Mouse (Mus musculus) adrenal gland, postnatal 36 days (tissue): ENCODE results near the gene Srsf12. TPM values are rescaled to one million over a fixed set of nuclear protein-coding genes. Genes with fewer than 3 reads are reported as not detected.
A peak's percentile ranks its signal among the peaks of the same experiment; 100 is the strongest.

Source experiments
- DNase-seq, 2 experiments: peaks; one replicate each; pipeline ENCODE4 v3.0.0; 2021; ENCODE audit warnings: mixed read lengths in 1 of 2
- long read RNA-seq, 2 experiments: library from polyadenylated mRNA; stranded (forward); transcript quantifications; one replicate each; pipeline ENCODE4 v2.0.0; 2021; ENCODE audit warnings: borderline sequencing depth in 2 of 2
- total RNA-seq, 2 experiments: library from RNA; stranded (reverse); gene quantifications; 2 replicates each; pipeline ENCODE4 v1.2.3; 2021

The Srsf12 gene
- 1 to 10 TPM in 1 of 2 experiments, under 1 TPM in 1; 0.76 to 1.2 TPM for total RNA-seq
- long read RNA-seq, experiment 1, partial matches to known transcripts: 0 of 3 reads
- long read RNA-seq, experiment 1, other reads (novel, unspliced or antisense): 0 of 3 reads
- long read RNA-seq, experiment 2: 0 reads

DNA sequence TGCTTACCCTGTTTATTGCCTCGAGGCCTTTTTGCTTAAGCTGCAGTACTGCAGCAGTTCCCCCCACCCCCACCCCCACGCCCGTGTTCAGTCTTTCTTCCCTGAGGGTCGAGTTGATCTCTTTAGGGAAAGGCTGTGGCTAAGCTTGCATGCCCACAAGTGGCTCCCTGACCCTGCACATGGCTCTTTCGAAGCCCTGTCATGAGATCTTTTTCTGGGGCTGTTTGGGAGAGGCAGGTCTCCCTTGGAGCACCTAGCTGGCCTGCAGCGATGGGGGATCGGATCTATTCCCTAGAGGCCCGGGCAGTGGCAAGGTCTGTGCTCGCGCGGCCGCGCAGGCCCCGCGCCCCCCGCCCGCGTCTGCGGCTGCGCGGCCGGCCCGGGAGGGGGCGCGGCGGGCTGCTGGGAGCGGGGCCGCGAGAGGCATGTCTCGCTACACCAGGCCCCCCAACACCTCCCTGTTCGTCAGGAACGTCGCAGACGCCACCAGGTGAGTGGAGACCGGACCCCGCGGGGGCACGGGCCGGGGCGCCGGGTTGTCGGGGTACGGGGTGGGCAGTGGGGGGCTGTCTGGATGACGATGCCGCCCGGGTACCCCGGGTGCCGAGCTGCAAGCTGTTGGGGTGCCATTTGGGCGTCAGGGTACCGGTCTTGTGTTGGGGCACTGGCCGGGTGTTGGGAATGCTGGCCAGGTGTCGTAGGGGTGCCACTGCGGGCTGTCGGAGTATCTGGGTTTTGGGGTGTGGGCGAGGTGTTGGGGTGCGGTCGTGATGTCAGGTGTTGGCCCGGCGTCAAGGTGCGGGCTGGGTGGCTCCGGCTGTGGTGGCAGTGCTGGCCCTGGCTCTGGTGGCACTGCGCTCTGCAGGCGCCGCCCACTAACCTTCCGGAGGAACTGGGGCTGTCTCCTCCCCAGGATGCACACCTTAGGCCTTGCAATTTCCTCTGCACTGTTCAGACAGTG is at the start of gene Srsf12:
Gene Srsf12 (plus strand): TSS at position 111 of the 961 bp plus-strand sequence.
- DNase-seq: peak; percentile 30 to 35

DNA sequence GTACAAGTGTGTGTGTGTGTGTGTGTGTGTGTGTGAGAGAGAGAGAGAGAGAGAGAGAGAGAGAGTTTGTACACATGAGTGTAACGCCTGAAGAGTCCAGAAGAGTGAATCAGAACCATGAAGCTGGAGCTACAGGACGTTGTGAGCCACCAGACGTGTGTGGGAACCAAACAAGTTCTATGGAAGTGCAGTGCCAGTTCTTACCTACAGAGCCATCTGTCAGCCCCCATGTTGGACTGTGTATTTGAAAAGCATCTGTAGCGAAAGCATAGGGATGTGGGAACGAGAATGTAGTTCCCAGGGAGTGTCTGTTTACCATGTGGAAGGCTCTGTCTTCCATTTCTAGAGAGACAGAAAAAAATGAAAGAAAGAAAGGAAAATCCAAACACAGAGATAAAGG is 25.3 kb upstream of the Srsf12 start:
- DNase-seq: no peak

DNA sequence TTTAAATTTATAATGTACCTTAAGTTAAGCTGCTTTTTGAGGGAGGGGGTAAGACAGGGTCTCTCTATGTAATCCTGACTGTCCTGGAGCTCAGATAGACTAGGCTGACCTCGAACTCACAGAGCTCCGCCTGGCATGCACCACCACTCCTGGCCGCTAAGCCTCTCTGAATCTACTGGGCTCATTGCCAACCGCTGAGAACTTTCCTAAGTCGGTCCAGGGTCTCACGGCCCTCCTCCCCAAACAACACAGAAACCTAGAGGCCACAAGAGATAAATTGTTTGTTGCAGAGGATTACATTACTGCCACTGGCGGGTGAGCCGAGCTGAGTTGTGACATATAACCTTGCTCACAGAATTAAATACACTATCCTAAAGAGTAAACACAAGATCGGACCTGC is 20.6 kb upstream of the Srsf12 start:
- peak; percentile 77 to 82 for DNase-seq

DNA sequence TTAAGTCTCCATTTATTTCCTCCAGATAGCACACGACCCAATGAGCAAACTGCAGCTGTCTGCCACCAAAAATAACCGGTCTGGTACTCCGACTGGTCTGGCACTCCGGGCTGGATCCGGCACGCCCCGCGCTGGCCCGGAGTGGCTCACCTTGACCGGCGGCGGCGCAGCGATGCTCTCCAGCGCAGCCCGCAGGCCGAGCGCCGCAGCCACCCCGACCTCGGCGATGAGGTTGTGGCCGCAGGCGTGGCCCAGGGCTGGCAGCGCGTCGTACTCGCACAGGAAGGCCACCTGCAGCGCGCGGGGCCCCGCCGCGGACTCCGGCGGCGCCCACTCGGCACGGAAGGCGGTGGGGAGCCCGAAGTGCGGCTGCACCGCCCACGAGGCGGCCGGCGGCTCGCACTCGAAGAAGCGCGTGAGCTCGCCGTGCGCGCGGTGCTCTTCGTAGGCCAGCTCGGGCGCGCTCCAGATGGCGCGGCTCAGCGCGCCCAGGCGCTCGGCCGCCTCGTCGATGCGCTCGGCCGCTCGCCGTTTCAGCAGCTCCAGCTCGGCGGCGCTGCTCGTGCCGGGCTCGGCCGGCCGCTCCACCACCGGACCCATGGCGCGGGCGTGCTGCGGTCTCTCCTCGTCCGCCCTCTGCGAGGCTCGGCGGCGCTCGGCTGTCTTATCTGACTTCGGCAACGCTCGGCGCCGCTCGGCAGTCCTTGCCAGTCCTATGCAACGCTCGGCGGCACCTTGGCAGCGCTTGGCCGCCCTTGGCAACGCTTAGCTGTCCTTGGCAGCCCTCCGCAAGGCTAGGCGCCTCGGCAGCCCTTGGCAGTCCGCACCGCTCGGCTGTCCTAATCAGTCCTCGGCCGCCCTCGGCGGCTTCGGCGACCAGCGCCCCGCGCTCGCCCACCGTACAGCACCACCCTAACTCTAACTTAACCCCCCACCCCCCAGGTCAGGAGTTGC is 19.7 kb upstream of the Srsf12 start:
- DNase-seq: peak; percentile 96 to 97

DNA sequence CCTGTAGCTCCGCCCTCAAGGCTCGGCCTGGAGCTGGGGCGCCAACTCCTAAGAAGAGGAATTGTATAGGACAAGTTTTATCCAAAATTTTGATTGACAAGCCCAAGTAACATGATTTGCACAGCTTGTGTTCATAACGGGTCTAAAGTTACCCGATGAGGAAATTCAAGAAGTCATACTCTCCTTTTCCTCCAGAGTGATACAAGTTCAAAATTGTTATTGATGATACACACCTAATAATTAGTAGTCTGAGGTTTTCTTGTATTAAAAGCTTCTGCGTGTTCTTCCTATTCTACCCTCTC is 19.1 kb upstream of the Srsf12 start, which contains the start of gene Pm20d2:
Gene Pm20d2 (minus strand): TSS at position 3 of the 302 bp plus-strand sequence.
- no peak for DNase-seq

DNA sequence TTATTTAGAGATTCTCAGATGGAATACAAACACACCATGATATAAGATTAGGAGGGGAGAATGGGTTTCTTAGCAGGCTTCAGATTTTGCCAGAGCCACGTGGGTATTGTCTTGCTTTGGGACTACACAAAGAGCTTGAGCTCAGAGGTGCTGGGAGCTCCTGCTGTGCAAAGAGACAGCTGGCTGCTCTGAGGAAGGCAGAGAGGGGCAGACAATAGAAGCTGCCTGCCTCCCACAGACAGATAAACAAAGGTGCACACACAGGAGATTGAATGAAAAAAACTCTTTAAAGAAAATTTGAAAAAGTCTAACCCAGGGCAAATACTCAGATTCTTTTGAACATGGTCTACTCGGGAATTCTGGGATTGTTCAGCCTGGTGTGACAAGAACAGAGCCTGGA is 10.7 kb upstream of the Srsf12 start:
- DNase-seq: no peak

DNA sequence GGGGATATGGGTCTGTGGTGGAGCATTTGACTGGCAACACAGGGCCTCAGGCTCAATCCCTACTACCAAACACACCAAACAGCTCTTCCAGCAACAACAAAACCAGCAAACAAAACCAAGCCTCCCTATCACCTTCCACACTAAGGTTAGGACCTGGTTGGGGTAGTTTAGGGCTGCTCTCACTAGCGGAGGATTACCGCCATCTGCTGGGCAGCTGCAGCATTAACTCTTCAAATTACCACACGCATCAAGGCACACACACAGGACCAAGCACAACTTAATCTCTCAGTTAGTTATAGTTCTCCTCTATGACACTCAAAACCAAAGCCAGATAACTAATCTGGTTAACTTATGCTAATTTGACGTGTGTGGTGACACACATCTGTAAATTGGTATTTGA is 4.1 kb upstream of the Srsf12 start:
- peak; percentile 61 to 76 for DNase-seq

DNA sequence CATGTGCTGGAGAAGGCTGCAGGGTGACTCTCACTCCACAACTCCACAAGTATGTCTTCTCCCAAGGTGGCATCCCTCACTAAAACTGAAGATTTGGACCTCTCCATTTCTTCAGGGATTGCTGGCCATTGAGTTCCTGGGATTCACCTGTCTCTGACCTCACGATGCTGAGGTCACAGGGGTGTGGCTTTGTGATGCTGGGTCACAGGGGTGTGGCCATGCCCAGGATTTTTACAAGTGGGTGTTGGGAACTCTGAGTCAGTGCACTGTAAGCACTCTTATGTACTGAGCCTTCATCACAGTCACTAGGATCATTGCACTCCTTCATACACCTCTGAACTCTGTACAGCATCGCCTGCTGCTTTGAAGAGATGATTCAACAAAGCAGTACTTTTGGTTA is 1.2 kb upstream of the Srsf12 start:
- DNase-seq: no peak

DNA sequence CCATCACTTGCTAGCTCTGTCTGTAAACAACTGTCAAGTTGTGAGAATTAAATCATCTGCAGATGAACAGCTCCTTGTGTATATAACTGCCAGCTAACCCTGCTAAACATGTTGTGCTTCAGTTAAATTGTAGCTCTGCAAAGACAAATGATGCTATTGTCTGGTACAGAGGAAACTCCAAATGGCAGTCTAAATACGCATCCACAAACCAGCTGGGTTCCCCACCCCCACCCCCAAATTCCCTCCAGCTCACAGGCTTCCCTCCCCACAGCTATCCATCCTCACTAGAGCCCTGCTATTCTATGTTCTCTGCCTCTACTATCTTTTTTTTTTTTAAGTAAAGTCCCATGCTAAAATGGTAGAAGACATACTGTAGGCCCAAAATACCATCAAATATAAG is 13.1 kb downstream of the Srsf12 start:
- DNase-seq: no peak

DNA sequence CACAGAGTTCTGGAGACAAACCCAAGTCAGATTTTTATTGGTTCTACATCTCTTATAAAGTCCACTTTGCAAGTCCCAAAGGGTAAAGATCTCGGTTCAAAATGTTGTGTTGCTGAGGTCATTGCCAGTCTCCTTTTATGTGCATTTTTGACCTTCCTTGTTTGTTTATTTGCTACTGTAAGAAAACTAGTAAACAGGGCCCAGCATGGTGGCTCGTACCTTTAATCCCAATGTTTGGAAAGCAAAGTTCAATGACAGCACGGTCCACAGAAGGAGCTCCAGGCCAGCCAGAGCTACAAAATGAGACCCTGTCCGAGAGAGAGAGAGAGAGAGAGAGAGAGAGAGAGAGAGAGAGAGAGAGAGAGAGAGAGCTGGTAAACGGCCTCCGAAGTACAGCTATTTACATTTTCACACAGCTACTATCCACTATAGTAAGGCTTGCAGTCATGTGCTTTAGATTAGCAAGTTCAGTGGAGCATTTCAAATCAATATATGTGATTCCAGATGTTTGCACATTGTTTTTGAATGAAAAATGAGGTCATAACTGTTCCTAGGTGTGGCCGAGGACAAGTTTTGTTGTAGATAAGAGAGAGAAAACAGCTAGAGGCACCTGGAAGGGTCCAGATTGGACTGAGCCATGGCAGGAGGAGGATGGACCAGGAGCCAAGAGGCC is 15.3 kb downstream of the Srsf12 start:
- no peak for DNase-seq

DNA sequence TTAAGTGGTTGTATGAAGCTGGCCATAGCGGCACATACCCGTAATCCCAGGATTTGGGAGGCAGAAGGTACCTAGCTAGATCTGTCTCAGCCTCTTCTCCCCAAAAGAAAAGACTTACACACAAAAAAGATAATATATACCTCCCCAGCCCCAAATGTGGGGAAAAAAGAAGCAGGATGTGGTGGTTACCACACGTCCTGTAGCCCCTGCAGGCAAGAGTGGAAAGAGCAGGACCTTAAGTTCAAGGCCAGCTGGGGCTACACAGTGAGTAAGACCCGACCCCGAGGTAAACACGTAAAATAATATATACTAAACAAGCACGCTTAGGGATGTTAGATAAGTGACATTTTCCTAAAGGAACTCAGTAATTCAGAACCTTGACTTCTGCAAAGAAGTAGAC is 18.4 kb downstream of the Srsf12 start:
- no peak for DNase-seq

DNA sequence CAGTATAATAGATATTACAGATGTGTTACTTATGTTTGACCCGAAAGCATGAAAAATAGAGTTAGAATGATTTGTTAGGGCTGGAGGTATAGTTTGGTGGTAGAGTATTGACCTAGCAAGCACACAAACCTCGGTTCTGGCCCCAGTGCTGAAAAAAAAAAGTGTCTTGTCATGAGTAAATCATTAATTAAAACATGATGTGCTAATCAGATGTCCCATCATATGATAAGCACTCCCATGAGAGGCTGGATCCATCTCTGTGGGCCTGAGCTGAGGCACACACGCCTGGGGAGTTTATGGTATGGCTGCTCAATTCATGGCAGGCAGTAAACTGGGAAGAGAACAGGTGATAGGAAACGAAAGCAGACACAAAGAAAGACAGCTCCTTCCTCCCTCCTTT is 20.8 kb downstream of the Srsf12 start:
- DNase-seq: no peak

DNA sequence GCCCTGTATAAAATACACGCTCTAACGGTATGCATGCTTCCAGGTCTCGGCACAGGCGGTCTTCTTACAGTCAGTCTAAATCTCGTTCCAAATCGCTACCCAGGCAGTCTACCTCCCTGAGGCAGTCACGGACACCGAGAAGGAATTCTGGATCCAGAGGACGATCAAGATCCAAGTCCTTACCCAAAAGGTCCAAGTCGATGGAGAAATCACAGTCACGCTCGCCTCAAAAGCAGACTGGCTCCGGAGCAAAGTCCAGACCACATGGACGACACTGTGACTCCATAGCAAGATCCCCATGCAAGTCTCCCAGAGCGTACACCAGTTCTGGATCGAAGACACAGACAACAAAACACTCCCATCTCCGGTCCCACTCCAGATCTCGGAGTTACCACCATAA is 22.1 kb downstream of the Srsf12 start:
- no peak for DNase-seq

DNA sequence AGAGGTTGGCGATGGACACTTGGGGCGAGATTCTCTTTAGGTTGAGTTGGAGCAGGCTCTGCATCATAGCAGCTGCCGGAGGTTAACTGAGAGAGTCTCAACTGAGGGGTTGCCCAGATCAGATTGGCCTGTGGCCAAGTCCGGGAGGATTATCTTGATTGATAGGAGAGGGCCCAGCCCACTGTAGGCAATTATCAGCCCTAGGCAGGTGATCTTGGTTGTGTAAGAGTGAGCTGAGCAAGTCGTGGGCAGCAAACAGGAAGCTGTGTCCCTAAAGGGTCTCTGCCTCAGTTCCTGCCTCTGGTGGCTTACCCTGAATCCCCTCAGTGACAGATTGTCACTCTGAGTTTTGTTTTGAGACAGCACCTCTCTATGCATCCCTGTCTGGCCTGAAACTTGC is 33.7 kb downstream of the Srsf12 start:
- no peak for DNase-seq

DNA sequence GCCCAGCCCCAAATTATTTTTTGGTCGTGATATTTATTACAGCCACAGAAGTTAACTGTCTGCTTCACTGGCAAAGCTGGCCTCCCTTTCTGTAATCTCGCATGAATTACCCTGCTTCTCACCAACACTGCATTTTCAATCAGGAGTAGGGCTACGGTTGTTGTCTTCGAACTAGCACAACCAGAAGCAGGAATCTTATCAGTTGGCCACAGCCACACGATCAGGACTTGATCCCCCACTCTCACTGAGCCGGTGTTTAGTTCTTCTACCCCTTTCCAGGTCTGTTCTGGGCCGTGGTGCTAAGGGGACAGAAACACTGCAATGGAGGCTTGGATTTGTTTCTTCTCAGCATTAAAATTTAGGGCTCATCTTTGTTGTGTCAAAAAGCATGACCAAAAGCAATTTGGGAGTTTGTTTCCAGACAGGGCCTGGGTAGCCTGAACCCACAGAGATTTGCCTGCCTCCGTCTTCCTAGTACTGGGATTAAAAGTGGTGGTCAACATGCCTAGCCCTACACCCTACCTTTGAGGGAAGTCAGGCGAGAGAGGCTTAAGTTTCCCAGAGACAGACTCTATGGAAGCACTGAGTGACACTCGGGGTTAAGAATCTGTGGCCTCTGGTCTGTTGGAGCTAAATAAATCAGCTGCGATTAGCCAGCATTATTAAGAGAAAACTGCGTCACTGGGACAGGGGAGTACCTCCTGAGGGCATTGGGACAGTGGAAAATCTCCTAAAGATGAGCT is 34.4 kb downstream of the Srsf12 start:
- no peak for DNase-seq

DNA sequence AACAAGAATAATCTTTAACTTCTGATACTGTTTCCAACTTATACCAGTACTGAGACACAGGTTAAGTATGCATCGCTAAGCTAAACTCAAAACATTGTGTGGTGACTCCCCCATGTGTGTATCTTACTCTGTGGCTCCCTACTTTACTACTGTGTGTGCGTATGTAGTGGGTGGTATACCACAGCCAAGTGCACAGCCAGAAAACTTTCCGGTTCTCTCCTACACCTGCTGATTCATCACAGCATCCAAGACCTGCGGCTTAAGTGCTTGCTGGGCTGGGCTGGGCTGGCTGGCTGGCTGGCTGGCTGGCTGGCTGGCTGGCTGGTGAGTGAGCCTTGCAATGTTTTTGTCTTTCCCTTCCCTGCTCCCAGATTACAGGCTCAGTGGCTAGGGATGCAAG is 35.1 kb downstream of the Srsf12 start:
- no peak for DNase-seq

DNA sequence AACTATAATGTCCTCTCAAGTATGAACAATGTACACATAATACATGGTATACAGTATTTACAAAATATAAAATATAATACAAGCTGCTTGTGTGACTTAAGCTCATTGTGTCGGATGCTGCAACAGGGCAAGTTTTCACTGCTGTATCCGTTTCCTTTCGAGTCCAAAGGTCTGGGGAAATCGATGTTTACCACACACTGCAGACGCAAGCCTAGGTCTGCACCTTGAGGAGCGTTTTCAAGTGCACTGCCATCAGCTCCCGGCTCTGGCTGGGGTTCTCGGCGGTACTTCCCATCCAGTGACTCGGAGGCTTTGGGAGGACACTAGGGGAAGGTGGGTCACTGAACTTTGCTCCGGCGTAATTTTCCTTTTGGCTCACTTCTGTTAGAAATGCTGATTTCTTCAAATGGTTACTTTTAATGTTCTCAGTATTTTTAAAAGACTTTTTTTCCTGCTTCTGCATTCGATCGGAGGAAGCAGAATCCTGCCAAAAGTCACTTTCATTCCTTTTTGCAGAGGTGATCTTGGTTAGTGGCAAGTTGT is 37.1 kb downstream of the Srsf12 start:
- DNase-seq: no peak

DNA sequence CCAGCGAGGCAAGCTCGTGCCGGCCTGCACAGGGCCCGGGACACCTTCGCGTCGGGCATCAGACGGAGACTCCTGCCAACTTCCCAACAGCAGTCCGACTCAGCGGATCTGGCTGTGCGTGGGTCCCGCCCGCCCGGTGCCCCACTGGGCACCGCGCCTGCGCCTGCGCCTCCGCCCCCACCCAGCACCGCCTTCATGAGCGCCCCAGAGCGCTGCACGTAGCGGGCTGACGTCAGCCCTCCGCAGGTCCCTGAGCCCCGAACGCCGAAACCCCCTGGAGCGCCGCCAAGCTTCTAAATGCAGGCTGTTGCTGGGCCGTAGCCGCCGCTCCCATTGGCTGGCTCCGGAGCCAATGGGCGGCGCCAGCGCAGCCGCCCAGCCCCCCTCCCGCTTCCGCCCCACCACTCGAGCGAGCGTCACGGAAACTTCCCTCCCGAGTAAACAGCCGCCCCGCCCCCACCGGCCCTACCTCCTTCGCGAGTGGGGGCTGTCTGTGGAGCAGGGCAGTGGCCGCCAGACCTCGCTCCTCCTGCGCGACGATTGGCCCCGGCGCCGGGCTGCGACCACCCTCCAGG is 38.8 kb downstream of the Srsf12 start:
- DNase-seq: peak; percentile 99 to 100

DNA sequence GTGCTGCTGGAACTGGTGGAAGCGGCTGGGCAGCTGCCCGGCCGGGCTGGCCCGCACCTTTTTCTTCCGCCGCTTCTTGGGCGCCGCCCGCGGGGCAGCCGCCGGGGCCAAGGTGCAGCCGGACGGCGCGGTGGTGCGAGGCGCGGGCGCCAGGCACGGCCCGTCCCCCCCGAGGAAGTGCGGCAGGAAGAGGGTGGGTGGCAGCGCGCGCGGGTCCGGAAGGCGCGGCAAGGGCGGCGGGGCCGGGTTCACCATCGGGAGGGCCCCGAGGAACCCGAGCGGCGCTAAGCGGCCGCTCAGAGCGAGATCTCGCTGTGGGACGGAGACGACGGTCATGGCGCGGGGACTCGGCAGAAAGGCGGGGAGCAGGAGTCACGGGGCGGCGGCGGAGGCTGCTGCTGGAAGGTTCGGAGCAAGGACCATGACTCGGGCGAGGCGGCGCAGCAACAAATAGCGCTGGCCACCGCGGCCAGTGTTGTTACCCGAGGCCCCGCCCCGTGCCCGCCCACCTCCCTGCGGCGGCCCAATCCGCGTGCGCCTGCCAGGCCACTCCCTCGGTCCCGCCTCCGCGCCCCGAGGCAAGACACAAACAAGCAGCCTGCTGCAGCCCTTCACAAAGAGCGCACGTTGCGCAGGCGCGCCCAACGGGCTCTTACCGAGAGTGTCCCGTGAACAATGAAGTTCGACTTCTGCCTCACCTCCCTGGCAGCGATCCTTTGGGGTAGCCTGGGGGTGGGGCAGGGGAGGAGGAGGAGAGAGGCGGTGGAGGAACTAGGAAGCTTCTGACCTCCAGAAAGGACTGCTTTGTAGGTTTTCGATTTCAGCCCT is 39.5 kb downstream of the Srsf12 start:
- DNase-seq: peak; percentile 99

DNA sequence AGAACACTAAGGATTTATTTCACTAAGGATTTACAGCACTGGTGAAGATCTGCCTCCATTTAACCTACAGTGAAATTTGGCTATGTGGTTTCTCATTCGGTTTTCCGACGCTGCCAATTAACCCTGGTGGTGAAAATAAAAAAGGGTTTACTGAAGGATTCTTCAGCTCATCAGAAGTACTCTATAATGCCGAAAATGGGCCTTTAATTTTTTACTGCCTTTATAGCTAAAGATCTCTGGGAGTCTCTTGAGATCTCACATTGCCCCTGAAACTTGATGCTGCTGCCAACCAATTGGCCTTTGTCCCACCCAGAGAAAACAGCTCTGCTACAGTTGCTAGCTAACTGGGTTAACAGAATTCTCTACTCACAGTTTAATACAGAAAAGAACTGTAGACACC is 40.1 kb downstream of the Srsf12 start:
- DNase-seq: no peak
